Mouse (Mus musculus): ENCODE measurements around the gene Akap5. TPM values are rescaled to one million over a fixed set of nuclear protein-coding genes. Genes with fewer than 3 reads are reported as not detected.

The Akap5 gene
- polyA plus RNA-seq, 1 experiment = 0.01 TPM

DNA sequence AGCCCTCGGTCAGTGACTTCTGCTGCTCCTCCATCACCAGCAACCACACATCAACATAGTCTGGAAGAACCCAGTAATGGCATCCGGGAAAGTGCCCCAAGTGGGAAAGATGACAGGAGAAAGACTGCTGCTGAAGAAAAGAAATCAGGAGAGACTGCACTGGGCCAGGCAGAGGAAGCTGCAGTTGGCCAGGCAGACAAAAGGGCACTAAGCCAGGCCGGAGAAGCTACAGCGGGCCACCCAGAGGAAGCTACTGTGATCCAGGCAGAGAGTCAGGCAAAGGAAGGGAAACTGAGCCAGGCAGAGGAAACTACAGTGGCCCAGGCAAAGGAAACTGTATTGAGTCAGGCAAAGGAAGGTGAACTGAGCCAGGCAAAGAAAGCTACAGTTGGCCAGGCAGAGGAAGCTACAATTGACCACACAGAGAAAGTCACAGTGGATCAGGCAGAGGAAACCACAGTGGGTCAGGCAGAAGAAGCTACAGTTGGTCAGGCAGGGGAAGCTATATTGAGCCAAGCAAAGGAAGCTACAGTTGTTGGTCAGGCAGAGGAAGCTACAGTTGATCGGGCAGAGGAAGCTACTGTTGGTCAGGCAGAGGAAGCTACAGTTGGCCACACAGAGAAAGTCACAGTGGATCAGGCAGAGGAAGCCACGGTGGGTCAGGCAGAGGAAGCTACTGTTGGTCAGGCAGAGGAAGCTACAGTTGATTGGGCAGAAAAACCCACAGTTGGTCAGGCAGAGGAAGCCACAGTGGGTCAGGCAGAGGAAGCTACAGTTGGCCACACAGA, 4.1 kb downstream of the Akap5 start:
- peaks cover 11% of the 10 kb centered on the region for H3K4me1 ChIP-seq (ENCODE audit: control insufficient read depth)
- H3K36me3 ChIP-seq (ENCODE audit: control insufficient read depth) = peaks cover 10% of the 10 kb centered on the region
- H3K9me3 ChIP-seq (ENCODE audit: control insufficient read depth, low read length) = no peaks in the 10 kb centered on the region
- no peak for TF ChIP-seq TAL1 (IDR thresholded peaks at IDR 0.05; ENCODE audit: low read length)
- no peak for TF ChIP-seq GATA1 (IDR thresholded peaks at IDR 0.05; ENCODE audit: low read length)
- H3K4me3 ChIP-seq (replicated peaks) = no peak overlapping the region
- peaks cover 15% of the 10 kb centered on the region for H3K27me3 ChIP-seq (ENCODE audit: control insufficient read depth)

DNA sequence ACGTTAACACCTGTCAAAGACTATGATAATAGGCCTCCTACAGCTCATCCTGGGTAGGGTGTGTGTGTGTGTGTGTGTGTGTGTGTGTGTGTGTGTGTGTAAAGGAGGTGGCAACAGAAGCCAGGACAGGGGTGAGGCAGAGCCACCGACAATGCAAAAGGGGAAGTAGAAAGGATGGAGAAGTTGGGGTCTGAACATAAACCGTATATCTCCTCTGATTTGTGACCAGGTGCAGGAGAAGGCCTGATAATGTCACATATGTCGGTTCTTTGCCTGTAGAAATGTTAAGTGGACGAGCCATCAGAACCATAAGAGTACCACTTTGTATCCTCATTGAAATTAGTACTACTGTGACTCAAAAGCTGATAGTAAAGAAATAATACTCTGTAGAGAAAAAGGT, 9.0 kb downstream of the Akap5 start:
- H3K4me1 ChIP-seq (ENCODE audit: control insufficient read depth) = peaks cover 2% of the 10 kb centered on the region; the same call in 1 of the 2 replicates
- H3K27me3 ChIP-seq (ENCODE audit: control insufficient read depth) = no peaks in the 10 kb centered on the region
- no peak for TF ChIP-seq TAL1 (IDR thresholded peaks at IDR 0.05; ENCODE audit: low read length)
- TF ChIP-seq GATA1 (IDR thresholded peaks at IDR 0.05; ENCODE audit: low read length) = no peak
- H3K36me3 ChIP-seq (ENCODE audit: control insufficient read depth) = peaks cover 4% of the 10 kb centered on the region
- no peak overlapping the region for H3K4me3 ChIP-seq (replicated peaks)
- no peaks in the 10 kb centered on the region for H3K9me3 ChIP-seq (ENCODE audit: control insufficient read depth, low read length)

DNA sequence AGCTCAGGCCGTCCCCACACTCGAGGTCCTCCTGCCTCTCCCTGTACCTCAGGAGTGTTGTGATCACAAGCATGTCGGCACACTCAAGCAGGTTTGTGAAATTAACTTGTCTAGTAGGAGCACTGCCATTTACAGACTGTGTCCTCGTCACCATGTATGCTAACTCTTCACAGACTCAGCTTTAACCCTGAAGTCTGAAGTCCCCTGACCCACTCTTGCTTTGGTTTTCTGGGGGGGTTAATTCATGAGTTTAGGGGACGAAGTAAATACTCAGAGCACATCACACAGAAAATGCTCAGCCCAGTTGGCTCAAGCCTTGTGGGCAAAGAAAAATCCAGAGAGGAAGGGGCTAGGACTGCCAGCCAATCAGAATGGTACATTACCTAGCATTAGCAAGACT, 10.9 kb downstream of the Akap5 start:
- TF ChIP-seq GATA1 (IDR thresholded peaks at IDR 0.05; ENCODE audit: low read length) = no peak
- no peaks in the 10 kb centered on the region for H3K9me3 ChIP-seq (ENCODE audit: control insufficient read depth, low read length)
- peaks cover 2% of the 10 kb centered on the region; the same call in 1 of the 2 replicates for H3K4me1 ChIP-seq (ENCODE audit: control insufficient read depth)
- no peaks in the 10 kb centered on the region for H3K27me3 ChIP-seq (ENCODE audit: control insufficient read depth)
- no peak overlapping the region for H3K4me3 ChIP-seq (replicated peaks)
- no peaks in the 10 kb centered on the region for H3K36me3 ChIP-seq (ENCODE audit: control insufficient read depth)

DNA sequence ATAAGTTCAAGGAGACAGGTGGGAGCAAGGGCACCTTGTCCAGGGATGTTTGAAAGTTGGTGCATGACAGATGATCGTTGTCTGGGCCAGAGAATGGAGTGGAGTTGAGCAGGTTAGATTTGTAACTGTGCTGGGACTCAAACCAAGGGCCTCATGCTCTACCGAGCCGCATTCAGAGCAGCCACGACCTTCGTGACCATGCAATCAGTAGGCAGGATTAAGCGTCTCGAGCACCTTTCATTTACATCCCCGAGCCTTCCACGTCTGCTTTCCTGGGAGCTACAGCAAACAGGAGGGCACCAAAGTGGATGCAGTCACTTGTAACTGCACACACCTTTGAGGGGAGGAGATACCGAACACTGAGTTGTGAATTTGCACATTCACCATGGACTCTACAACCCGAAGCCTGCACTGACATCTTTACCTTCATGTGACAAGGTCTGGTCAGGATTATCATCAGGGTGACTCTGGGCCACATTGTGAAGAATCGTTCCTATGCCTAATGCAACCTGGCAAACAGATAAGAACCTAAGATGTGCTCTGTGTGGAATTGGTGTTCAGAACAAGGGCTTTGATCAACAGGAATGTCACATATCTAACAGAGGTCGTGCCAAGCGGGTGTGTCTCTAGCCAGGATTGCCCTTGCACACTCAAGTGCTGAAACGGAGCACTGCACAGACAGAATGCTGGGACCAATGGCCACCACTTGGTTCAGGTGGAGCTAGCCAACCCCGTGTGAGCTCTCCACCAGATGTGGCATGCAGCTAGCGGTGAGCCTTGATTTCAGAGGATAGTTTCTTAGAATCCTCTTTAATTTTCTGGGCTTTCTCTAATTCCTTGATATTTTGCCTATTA, 11.6 kb downstream of the Akap5 start:
- no peaks in the 10 kb centered on the region for H3K36me3 ChIP-seq (ENCODE audit: control insufficient read depth)

DNA sequence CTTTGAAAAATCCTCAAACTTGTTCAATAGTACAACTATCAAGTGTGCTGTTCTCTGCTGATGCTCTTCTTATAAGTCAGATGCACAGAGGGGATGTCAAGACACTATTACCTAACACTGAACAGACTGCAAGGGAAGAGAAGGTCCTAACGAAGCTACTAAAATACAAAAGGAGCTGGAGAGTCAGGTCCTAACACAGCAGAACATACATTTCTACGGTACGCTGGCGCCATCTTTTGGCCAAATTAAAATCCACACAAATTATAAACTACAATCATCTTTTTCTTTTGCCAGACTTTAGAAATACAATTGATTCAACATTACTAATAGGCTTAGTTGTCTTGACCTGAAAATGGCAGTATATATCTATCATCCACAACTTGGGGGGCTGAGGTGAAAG, 16.4 kb downstream of the Akap5 start:
- no peaks in the 10 kb centered on the region for H3K27me3 ChIP-seq (ENCODE audit: control insufficient read depth)
- TF ChIP-seq GATA1 (IDR thresholded peaks at IDR 0.05; ENCODE audit: low read length) (no peak), TAL1 (IDR thresholded peaks at IDR 0.05; ENCODE audit: low read length) (no peak)
- H3K36me3 ChIP-seq (ENCODE audit: control insufficient read depth) = peaks cover 4% of the 10 kb centered on the region
- peaks cover 2% of the 10 kb centered on the region; the same call in 1 of the 2 replicates for H3K4me1 ChIP-seq (ENCODE audit: control insufficient read depth)
- no peak overlapping the region for H3K4me3 ChIP-seq (replicated peaks)
- no peaks in the 10 kb centered on the region for H3K9me3 ChIP-seq (ENCODE audit: control insufficient read depth, low read length)

More for the DNA sequence above, 11.6 kb downstream of the Akap5 start:
- peaks cover 2% of the 10 kb centered on the region; the same call in 1 of the 2 replicates for H3K4me1 ChIP-seq (ENCODE audit: control insufficient read depth)
- H3K9me3 ChIP-seq (ENCODE audit: control insufficient read depth, low read length) = no peaks in the 10 kb centered on the region
- no peaks in the 10 kb centered on the region for H3K27me3 ChIP-seq (ENCODE audit: control insufficient read depth)
- H3K4me3 ChIP-seq (replicated peaks) = no peak overlapping the region
- TF ChIP-seq TAL1 (IDR thresholded peaks at IDR 0.05; ENCODE audit: low read length) = no peak
- TF ChIP-seq GATA1 (IDR thresholded peaks at IDR 0.05; ENCODE audit: low read length) = no peak

DNA sequence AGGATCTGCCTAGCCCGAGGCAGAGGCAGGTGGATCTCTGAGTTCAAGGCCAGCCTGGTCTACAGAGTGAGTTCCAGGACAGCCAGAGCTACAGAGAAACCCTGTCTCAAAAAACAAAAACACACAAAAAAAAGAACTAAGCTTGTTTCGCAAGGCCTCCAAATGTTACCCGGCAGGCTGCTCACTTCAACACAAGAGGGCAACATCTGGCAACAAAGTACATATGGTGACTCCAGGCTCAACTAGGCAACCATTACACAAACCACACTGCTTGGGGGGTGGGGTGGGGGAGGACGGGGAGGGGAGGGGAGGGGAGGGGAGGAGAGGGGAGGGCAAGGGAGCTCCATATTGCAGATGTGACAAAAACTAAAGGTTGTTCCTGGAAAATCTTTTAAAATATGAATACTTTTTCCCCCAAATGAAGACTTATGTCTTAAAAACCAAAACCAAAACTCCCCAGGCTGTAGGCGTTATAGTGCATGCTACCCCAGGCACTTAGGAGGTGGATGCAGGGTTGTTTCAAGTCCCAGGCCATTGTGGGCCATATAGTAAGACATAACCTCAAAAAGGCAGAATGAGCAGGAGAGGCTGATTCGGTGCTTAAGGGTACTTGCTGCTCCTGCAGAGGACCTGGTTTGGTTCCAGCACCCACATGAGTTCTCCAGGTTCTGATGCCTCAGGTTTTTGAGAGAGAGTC, 21.2 kb downstream of the Akap5 start:
- Histone ChIP-seq H3K4me1 (ENCODE audit: control insufficient read depth) (no peaks in the 10 kb centered on the region), H3K9me3 (ENCODE audit: control insufficient read depth, low read length) (no peaks in the 10 kb centered on the region), H3K4me3 (replicated peaks) (no peak overlapping the region), H3K27me3 (ENCODE audit: control insufficient read depth) (no peaks in the 10 kb centered on the region), H3K36me3 (ENCODE audit: control insufficient read depth) (peaks cover 32% of the 10 kb centered on the region)
- TF ChIP-seq TAL1 (IDR thresholded peaks at IDR 0.05; ENCODE audit: low read length) (no peak), GATA1 (IDR thresholded peaks at IDR 0.05; ENCODE audit: low read length) (no peak)

DNA sequence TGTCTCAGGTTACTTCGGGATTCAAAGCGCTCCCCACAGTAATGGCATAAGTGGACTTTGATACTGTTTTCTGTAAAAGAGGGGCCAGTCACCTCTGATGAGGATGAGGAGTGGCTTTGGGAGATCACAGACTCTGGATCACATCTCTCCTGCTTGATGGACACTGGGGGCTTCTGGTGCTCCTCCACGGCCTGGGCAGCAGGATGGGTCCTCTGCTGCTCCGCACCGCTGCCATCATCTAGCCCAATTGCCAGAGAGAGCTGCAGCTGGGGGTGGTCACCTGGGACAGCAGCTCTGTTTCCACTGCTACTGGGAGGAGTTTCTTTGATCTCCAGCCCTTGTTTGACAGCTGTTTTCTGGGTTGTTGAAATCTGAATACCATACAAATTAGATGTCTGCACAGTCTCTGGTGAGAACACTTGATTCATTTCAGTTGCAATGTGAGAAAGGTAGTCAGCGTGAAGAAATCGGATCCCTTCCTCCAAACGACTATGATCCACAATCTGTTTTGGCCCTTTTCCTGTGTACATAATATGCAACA, 25.1 kb downstream of the Akap5 start:
- Histone ChIP-seq H3K4me3 (replicated peaks) (no peak overlapping the region), H3K36me3 (ENCODE audit: control insufficient read depth) (peaks cover 52% of the 10 kb centered on the region), H3K4me1 (ENCODE audit: control insufficient read depth) (0 out of 2 replicates have a peak, but pooled peaks cover 1% of the 10 kb centered on the region), H3K27me3 (ENCODE audit: control insufficient read depth) (no peaks in the 10 kb centered on the region), H3K9me3 (ENCODE audit: control insufficient read depth, low read length) (no peaks in the 10 kb centered on the region)
- TF ChIP-seq TAL1 (IDR thresholded peaks at IDR 0.05; ENCODE audit: low read length) = no peak
- no peak for TF ChIP-seq GATA1 (IDR thresholded peaks at IDR 0.05; ENCODE audit: low read length)

DNA sequence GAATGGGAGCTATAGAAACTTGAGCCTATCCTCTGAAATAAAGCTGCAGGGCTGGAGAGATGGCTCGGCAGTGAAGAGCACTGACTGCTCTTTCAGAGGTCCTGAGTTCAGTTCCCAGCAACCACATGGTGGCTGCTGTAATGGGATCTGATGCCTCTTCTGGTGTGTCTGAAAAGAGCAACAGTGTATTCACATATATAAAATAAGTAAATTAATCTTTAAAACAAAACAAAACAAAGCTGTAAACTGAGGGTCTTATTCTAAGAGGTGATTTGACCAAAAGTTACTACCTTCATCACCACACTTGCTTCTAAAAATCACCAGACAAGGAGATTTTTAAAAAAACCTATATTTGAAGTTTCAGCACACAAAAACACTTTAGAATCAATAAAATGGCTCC, 36.2 kb downstream of the Akap5 start:
- TF ChIP-seq GATA1 (IDR thresholded peaks at IDR 0.05; ENCODE audit: low read length) (no peak), TAL1 (IDR thresholded peaks at IDR 0.05; ENCODE audit: low read length) (no peak)
- peaks cover 28% of the 10 kb centered on the region for H3K36me3 ChIP-seq (ENCODE audit: control insufficient read depth)
- no peak overlapping the region for H3K4me3 ChIP-seq (replicated peaks)
- H3K27me3 ChIP-seq (ENCODE audit: control insufficient read depth) = no peaks in the 10 kb centered on the region
- peaks cover 55% of the 10 kb centered on the region for H3K4me1 ChIP-seq (ENCODE audit: control insufficient read depth)
- H3K9me3 ChIP-seq (ENCODE audit: control insufficient read depth, low read length) = no peaks in the 10 kb centered on the region

Measured in erythroblast, embryonic 14.5 days (primary cell).